Mouse (Mus musculus): ENCODE results near the gene Eomes. TPM values are rescaled to one million over a fixed set of nuclear protein-coding genes. Genes with fewer than 3 reads are reported as not detected.
A peak's percentile ranks its signal among the peaks of the same experiment; 100 is the strongest.

Eomes gene
- total and polyA plus RNA-seq, 2 experiments from 2014 or later, result not detected

GRCm38 (mm10) chr9:118479508-118480291 is 1.7 kb downstream of the Eomes start:
- ATAC-seq (ENCODE audit: insufficient read depth, low read depth) (no peak), DNase-seq (ENCODE audit: low spot score) (no peak)
- no peak for TF ChIP-seq EP300 (IDR thresholded peaks at IDR 0.05; ENCODE audit: low read depth)
- no peak for TF ChIP-seq CTCF (IDR thresholded peaks at IDR 0.05; ENCODE audit: low read depth)
- H3K27me3 ChIP-seq (ENCODE audit: control insufficient read depth, insufficient read depth, low read length), result peaks cover 99% of the 10 kb centered on the region
- H3K36me3 ChIP-seq (replicated peaks; ENCODE audit: control insufficient read depth, insufficient read depth, low read length), result no peaks in the 10 kb centered on the region
- H3K4me3 ChIP-seq (ENCODE audit: low read depth, low read length), result peak overlapping the region; percentile 56
- H3K9me3 ChIP-seq (replicated peaks; ENCODE audit: control insufficient read depth, low read length), result no peaks in the 10 kb centered on the region
- WGBS, result 20% methylated on average over 23 of the region's 23 CpGs
- H3K27ac ChIP-seq (ENCODE audit: low read depth), result no peak overlapping the region
- H3K9ac ChIP-seq (replicated peaks; ENCODE audit: low read depth, low read length), result no peak overlapping the region
- H3K4me1 ChIP-seq (ENCODE audit: control insufficient read depth, insufficient read depth), result peaks cover 19% of the 10 kb centered on the region
- H3K4me2 ChIP-seq (ENCODE audit: low read depth, low read length), result peak overlapping the region; percentile 76; the same call in 1 of the 2 replicates

GRCm38 (mm10) chr9:118480292-118480690 is 2.3 kb downstream of the Eomes start:
- H3K4me1 ChIP-seq (ENCODE audit: control insufficient read depth, insufficient read depth), result peaks cover 19% of the 10 kb centered on the region
- H3K27ac ChIP-seq (ENCODE audit: low read depth), result no peak overlapping the region
- DNase-seq (ENCODE audit: low spot score) (no peak), ATAC-seq (ENCODE audit: insufficient read depth, low read depth) (no peak)
- no peak overlapping the region for H3K9ac ChIP-seq (replicated peaks; ENCODE audit: low read depth, low read length)
- 20% methylated on average over 14 of the region's 14 CpGs for WGBS
- H3K36me3 ChIP-seq (replicated peaks; ENCODE audit: control insufficient read depth, insufficient read depth, low read length), result no peaks in the 10 kb centered on the region
- H3K4me3 ChIP-seq (ENCODE audit: low read depth, low read length), result no peak overlapping the region
- H3K4me2 ChIP-seq (ENCODE audit: low read depth, low read length), result no peak overlapping the region
- TF ChIP-seq CTCF (IDR thresholded peaks at IDR 0.05; ENCODE audit: low read depth), result no peak
- TF ChIP-seq EP300 (IDR thresholded peaks at IDR 0.05; ENCODE audit: low read depth), result no peak
- H3K9me3 ChIP-seq (replicated peaks; ENCODE audit: control insufficient read depth, low read length), result no peaks in the 10 kb centered on the region
- H3K27me3 ChIP-seq (ENCODE audit: control insufficient read depth, insufficient read depth, low read length), result peaks cover 99% of the 10 kb centered on the region

- ATAC-seq (ENCODE audit: insufficient read depth, low read depth) (no peak), DNase-seq (ENCODE audit: low spot score) (no peak)
- Histone ChIP-seq H3K9me3 (replicated peaks; ENCODE audit: control insufficient read depth, low read length) (no peaks in the 10 kb centered on the region), H3K9ac (replicated peaks; ENCODE audit: low read depth, low read length) (no peak overlapping the region), H3K4me2 (ENCODE audit: low read depth, low read length) (no peak overlapping the region), H3K36me3 (replicated peaks; ENCODE audit: control insufficient read depth, insufficient read depth, low read length) (no peaks in the 10 kb centered on the region), H3K4me1 (ENCODE audit: control insufficient read depth, insufficient read depth) (peaks cover 13% of the 10 kb centered on the region), H3K4me3 (ENCODE audit: low read depth, low read length) (no peak overlapping the region), H3K27ac (ENCODE audit: low read depth) (no peak overlapping the region), H3K27me3 (ENCODE audit: control insufficient read depth, insufficient read depth, low read length) (peaks cover 98% of the 10 kb centered on the region)
- 65% methylated on average over 10 of the region's 10 CpGs for WGBS
- TF ChIP-seq CTCF (IDR thresholded peaks at IDR 0.05; ENCODE audit: low read depth) (no peak), EP300 (IDR thresholded peaks at IDR 0.05; ENCODE audit: low read depth) (no peak)
Observed at GRCm38 (mm10) chr9:118482210-118482609, 4.2 kb downstream of the Eomes start.

- ATAC-seq (ENCODE audit: insufficient read depth, low read depth) (no peak), DNase-seq (ENCODE audit: low spot score) (no peak)
- Histone ChIP-seq H3K27ac (ENCODE audit: low read depth) (no peak overlapping the region), H3K9me3 (replicated peaks; ENCODE audit: control insufficient read depth, low read length) (no peaks in the 10 kb centered on the region), H3K27me3 (ENCODE audit: control insufficient read depth, insufficient read depth, low read length) (peaks cover 74% of the 10 kb centered on the region), H3K36me3 (replicated peaks; ENCODE audit: control insufficient read depth, insufficient read depth, low read length) (no peaks in the 10 kb centered on the region), H3K9ac (replicated peaks; ENCODE audit: low read depth, low read length) (no peak overlapping the region), H3K4me2 (ENCODE audit: low read depth, low read length) (no peak overlapping the region), H3K4me3 (ENCODE audit: low read depth, low read length) (peak overlapping the region; percentile 7; the same call in 1 of the 2 replicates), H3K4me1 (ENCODE audit: control insufficient read depth, insufficient read depth) (peaks cover 18% of the 10 kb centered on the region; the same call in 1 of the 2 replicates)
- 19% methylated on average over 32 of the region's 32 CpGs for WGBS
- TF ChIP-seq CTCF (IDR thresholded peaks at IDR 0.05; ENCODE audit: low read depth) (no peak), EP300 (IDR thresholded peaks at IDR 0.05; ENCODE audit: low read depth) (no peak)
Observed at GRCm38 (mm10) chr9:118486361-118487095, 8.5 kb downstream of the Eomes start.

- Histone ChIP-seq H3K9me3 (replicated peaks; ENCODE audit: control insufficient read depth, low read length) (no peaks in the 10 kb centered on the region), H3K4me1 (ENCODE audit: control insufficient read depth, insufficient read depth) (peaks cover 18% of the 10 kb centered on the region; the same call in 1 of the 2 replicates), H3K9ac (replicated peaks; ENCODE audit: low read depth, low read length) (no peak overlapping the region), H3K27ac (ENCODE audit: low read depth) (no peak overlapping the region), H3K36me3 (replicated peaks; ENCODE audit: control insufficient read depth, insufficient read depth, low read length) (no peaks in the 10 kb centered on the region), H3K4me2 (ENCODE audit: low read depth, low read length) (no peak overlapping the region), H3K4me3 (ENCODE audit: low read depth, low read length) (peak overlapping the region; percentile 7; the same call in 1 of the 2 replicates), H3K27me3 (ENCODE audit: control insufficient read depth, insufficient read depth, low read length) (peaks cover 69% of the 10 kb centered on the region)
- no peak for TF ChIP-seq CTCF (IDR thresholded peaks at IDR 0.05; ENCODE audit: low read depth)
- no peak for TF ChIP-seq EP300 (IDR thresholded peaks at IDR 0.05; ENCODE audit: low read depth)
- no peak for DNase-seq (ENCODE audit: low spot score)
- WGBS, result 10% methylated on average over 9 of the region's 9 CpGs
- no peak for ATAC-seq (ENCODE audit: insufficient read depth, low read depth)
Observed at GRCm38 (mm10) chr9:118487096-118487395, 9.0 kb downstream of the Eomes start.
